Mouse (Mus musculus) liver, embryonic 14.5 days (tissue): Measurements from ENCODE around the gene 4922502D21Rik. TPM values are rescaled to one million over a fixed set of nuclear protein-coding genes. Genes with fewer than 3 reads are reported as not detected.

ENCODE experiments used
- ATAC-seq: fragments of 200-750 bp; cut with Nextera tagmentation; 2 replicates; pipeline ENCODE4 v1.8.0; 2017; ENCODE audit warnings: moderate number of reproducible peaks, mild to moderate bottlenecking, moderate library complexity; ENCODE audit not compliant: insufficient read depth
- DNase-seq, 3 experiments: peaks; one replicate each; pipeline ENCODE4 v3.0.0-alpha.2; 2012 to 2013; ENCODE audit warnings: low read depth in 3 of 3, low spot score in 3 of 3
- H3K27ac ChIP-seq: fragments of 300-500 bp; sonication (generic); 2 replicates; pipeline ENCODE4 v1.5.1; 2014; ENCODE audit warnings: moderate library complexity, mild to moderate bottlenecking, control low read depth, inconsistent platforms
- H3K27me3 ChIP-seq: fragments of 300-500 bp; sonication (generic); 2 replicates; pipeline ENCODE4 v1.6.1; 2014; ENCODE audit warnings: mild to moderate bottlenecking, low read length, moderate library complexity; ENCODE audit not compliant: control insufficient read depth, insufficient read depth
- H3K36me3 ChIP-seq: fragments of 300-500 bp; sonication (generic); replicated peaks from 2 replicates; pipeline ENCODE4 v1.6.1; 2014; ENCODE audit warnings: low read depth; ENCODE audit not compliant: control insufficient read depth, insufficient read depth
- H3K4me1 ChIP-seq, 2 experiments: fragments of 200-500 bp in 1 of 2; fragments of 300-500 bp in 1 of 2; sonication (generic) in 1 of 2; replicated peaks; 2 replicates each; pipeline ENCODE4 v1.6.1; 2012 to 2014; ENCODE audit warnings: antibody characterized with exemption in 1 of 2, inconsistent platforms in 1 of 2, low read length in 1 of 2; ENCODE audit not compliant: control insufficient read depth in 2 of 2, insufficient read depth in 2 of 2
- H3K4me2 ChIP-seq: fragments of 300-500 bp; sonication (generic); 2 replicates; pipeline ENCODE4 v1.6.1; 2014; ENCODE audit warnings: low read depth, mild to moderate bottlenecking, control low read depth, moderate library complexity
- H3K4me3 ChIP-seq, 2 experiments: fragments of 200-500 bp in 1 of 2; fragments of 300-500 bp in 1 of 2; sonication (generic) in 1 of 2; 2 replicates each; pipeline ENCODE4 v1.5.1; 2012 to 2014; ENCODE audit warnings: low read depth in 2 of 2, low read length in 2 of 2, mild to moderate bottlenecking in 2 of 2, control low read depth in 1 of 2, inconsistent platforms in 1 of 2, moderate library complexity in 1 of 2; ENCODE audit not compliant: insufficient read depth in 1 of 2
- H3K9ac ChIP-seq: fragments of 300-500 bp; sonication (generic); replicated peaks from 2 replicates; pipeline ENCODE4 v1.6.1; 2014; ENCODE audit warnings: mild to moderate bottlenecking, control low read depth, moderate library complexity
- H3K9me3 ChIP-seq: fragments of 300-500 bp; sonication (generic); 2 replicates; pipeline ENCODE4 v1.6.1; 2016; ENCODE audit warnings: low read length, mixed read lengths; ENCODE audit not compliant: control insufficient read depth
- CTCF ChIP-seq: IDR thresholded peaks from 2 replicates; pipeline ENCODE4 v1.5.1; 2016; ENCODE audit warnings: antibody characterized with exemption, low read depth, control low read depth
- EP300 ChIP-seq: IDR thresholded peaks from 2 replicates; pipeline ENCODE4 v1.6.1; 2016; ENCODE audit warnings: antibody characterized with exemption, low read depth
- WGBS: fragments of 180-500 bp; shearing (Covaris S2); extraction: QIAGEN DNeasy Blood & Tissue Kit; methylation state at CpG from one replicate; pipeline ENCODE4 v1.1.7; 2014; ENCODE audit not compliant: insufficient replicate concordance; 5-methylcytosine and 5-hydroxymethylcytosine counted together
- polyA plus RNA-seq, 2 experiments: library from polyadenylated mRNA; depleted of rRNA in 1 of 2; stranded (reverse) in 1 of 2; unstranded in 1 of 2; fragments of >200 nt; fragmentation: Nextera tagmentation in 1 of 2; extraction: Ambion mirVana in 1 of 2; gene quantifications; 2 replicates each; pipeline versions ENCODE4 v1.2.1 to v1.2.3; 2012 to 2014

Gene 4922502D21Rik
- polyA plus RNA-seq (2012; rRNA removed) = not detected in 2 replicates
- polyA plus RNA-seq (2014; fragmentation: Nextera tagmentation; extraction: Ambion mirVana) = not detected in 2 replicates

DNA sequence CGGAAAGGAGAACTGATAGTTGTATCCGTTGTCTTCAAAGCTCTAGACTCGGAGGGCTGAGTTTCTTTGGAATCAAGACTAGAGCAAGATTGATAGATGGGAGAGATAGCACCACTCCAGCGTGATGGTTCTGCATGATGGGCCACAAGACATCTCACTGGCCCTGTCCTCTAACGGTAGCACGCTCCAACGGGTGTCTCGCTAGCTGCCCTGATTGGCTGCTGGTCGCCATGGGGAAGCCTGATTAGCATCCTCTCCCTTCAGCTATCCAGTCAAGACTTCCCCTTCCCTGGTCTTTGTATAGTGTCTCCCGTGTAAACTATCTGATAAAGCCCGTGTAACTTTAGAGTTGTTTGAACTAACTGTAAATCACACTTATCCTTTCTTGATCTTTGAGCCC is at the start of gene 4922502D21Rik:
Gene 4922502D21Rik, minus strand, starts transcription at position 187 of the 400 bp plus-strand sequence.
- 40% methylated on average over 11 of the region's 11 CpGs for WGBS
- DNase-seq (no peak), ATAC-seq (no peak)

GRCm38 (mm10) chr6:129380454-129380853 is 48.9 kb upstream of the 4922502D21Rik start:
- no peaks in the 10 kb centered on the region for H3K4me1 ChIP-seq
- no peak overlapping the region for H3K4me3 ChIP-seq
- no peak overlapping the region for H3K27ac ChIP-seq
- no peak overlapping the region for H3K4me2 ChIP-seq
- no peak for DNase-seq
- TF ChIP-seq EP300 (no peak), CTCF (no peak)
- H3K36me3 ChIP-seq = no peaks in the 10 kb centered on the region
- no peak overlapping the region for H3K9ac ChIP-seq
- WGBS = 64% methylated on average over 4 of the region's 4 CpGs
- no peaks in the 10 kb centered on the region for H3K9me3 ChIP-seq
- no peak for ATAC-seq
- H3K27me3 ChIP-seq = no peaks in the 10 kb centered on the region

More for the DNA sequence above, at the start of gene 4922502D21Rik:
- no peak within 1 kb of the TSS for H3K4me3 ChIP-seq
- no peak within 1 kb of the TSS for H3K4me2 ChIP-seq
- no peak within 1 kb of the TSS for H3K9ac ChIP-seq
- no peaks in the 10 kb centered on the region for H3K9me3 ChIP-seq
- TF ChIP-seq EP300 (no peak), CTCF (no peak)
- H3K36me3 ChIP-seq = no peaks in the 10 kb centered on the region
- no peak within 1 kb of the TSS for H3K27ac ChIP-seq
- no peaks in the 10 kb centered on the region for H3K27me3 ChIP-seq
- H3K4me1 ChIP-seq = no peaks in the 10 kb centered on the region

GRCm38 (mm10) chr6:129374937-129375471 is 43.4 kb upstream of the 4922502D21Rik start:
- H3K4me2 ChIP-seq = no peak overlapping the region
- 18% methylated on average over 2 of the region's 2 CpGs for WGBS
- no peak overlapping the region for H3K4me3 ChIP-seq
- no peak overlapping the region for H3K9ac ChIP-seq
- no peaks in the 10 kb centered on the region for H3K9me3 ChIP-seq
- DNase-seq (no peak), ATAC-seq (no peak)
- no peak for TF ChIP-seq CTCF
- TF ChIP-seq EP300 = no peak
- H3K36me3 ChIP-seq = no peaks in the 10 kb centered on the region
- H3K27ac ChIP-seq = no peak overlapping the region
- no peaks in the 10 kb centered on the region for H3K27me3 ChIP-seq
- H3K4me1 ChIP-seq = no peaks in the 10 kb centered on the region

GRCm38 (mm10) chr6:129369374-129370132 is 38.0 kb upstream of the 4922502D21Rik start:
- H3K9ac ChIP-seq = no peak overlapping the region
- H3K4me3 ChIP-seq = no peak overlapping the region
- WGBS = 49% methylated on average over 7 of the region's 7 CpGs
- H3K4me2 ChIP-seq = no peak overlapping the region
- no peaks in the 10 kb centered on the region for H3K9me3 ChIP-seq
- DNase-seq = no peak
- no peaks in the 10 kb centered on the region for H3K36me3 ChIP-seq
- no peaks in the 10 kb centered on the region for H3K4me1 ChIP-seq
- H3K27me3 ChIP-seq = no peaks in the 10 kb centered on the region
- ATAC-seq = no peak
- H3K27ac ChIP-seq = no peak overlapping the region
- TF ChIP-seq CTCF = no peak

- Histone ChIP-seq H3K27ac (no peak overlapping the region), H3K4me3 (no peak overlapping the region), H3K36me3 (no peaks in the 10 kb centered on the region), H3K27me3 (no peaks in the 10 kb centered on the region), H3K4me1 (no peaks in the 10 kb centered on the region), H3K9ac (no peak overlapping the region), H3K4me2 (no peak overlapping the region), H3K9me3 (no peaks in the 10 kb centered on the region)
- ATAC-seq (no peak), DNase-seq (peak; percentile 16 to 32 (median 18))
- 7% methylated on average over 6 of the region's 6 CpGs for WGBS
- TF ChIP-seq EP300 = no peak
- TF ChIP-seq CTCF = peak; percentile 79
Observed at GRCm38 (mm10) chr6:129365959-129366359, 34.4 kb upstream of the 4922502D21Rik start.
